Mouse (Mus musculus): Measurements from ENCODE around the gene Nfib.

DNA sequence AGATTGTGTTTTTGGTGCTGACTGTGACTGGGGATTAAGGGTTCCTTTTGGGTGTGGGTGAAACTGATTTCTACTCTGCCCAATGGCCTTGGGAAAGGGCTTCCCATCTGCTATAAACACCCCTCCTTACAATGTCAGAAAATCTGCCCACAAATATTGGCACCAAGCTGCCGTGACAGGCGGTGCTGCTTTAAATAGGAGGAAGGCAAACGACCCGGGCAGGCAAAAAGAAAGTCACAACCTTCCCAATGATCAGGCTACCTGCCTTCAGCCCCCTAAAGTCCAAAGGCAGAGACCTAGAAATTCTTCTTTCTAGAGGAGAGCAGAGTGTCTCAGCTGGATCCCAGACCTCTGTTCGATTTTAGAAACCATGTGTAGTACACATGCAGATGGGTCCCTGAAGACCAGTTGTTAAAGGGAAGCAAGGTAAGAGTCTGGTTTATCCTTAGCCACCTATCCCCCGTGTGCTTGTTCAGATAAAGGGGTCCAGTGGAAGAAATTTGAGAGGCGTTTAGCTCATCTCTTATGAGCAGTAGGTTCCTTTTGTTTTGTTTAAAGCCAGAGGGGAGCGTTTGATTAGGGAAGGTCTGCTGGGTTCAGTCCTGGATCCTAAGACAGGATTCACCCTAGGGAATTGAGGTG, 166.0 kb downstream of the Nfib start:
- TF ChIP-seq UBTF (IDR thresholded peaks at IDR 0.05; ENCODE audit: low read depth, low read length): no peak
- no peak for TF ChIP-seq POLR2A (IDR thresholded peaks at IDR 0.05; ENCODE audit: low read depth, low read length)
- no peak for TF ChIP-seq EP300 (IDR thresholded peaks at IDR 0.05; ENCODE audit: low read length)
- no peak for TF ChIP-seq PAX5 (IDR thresholded peaks at IDR 0.05; ENCODE audit: low read length)
- TF ChIP-seq SMC3 (IDR thresholded peaks at IDR 0.05; ENCODE audit: low read depth, low read length): no peak
- TF ChIP-seq POLR2AphosphoS2 (IDR thresholded peaks at IDR 0.05; ENCODE audit: low read depth, low read length): no peak

Measured in CH12.LX (cell line).